Mouse (Mus musculus) liver, adult 2 months (tissue): ENCODE data around the gene Ascc2.

ENCODE experiments used
- CTCF ChIP-seq: fragments of 200-500 bp; IDR thresholded peaks from 2 replicates; pipeline ENCODE4 v1.5.1; 2011; ENCODE audit warnings: low read depth, low read length, control low read depth
- POLR2A ChIP-seq: fragments of 200-500 bp; IDR thresholded peaks from 2 replicates; pipeline ENCODE4 v1.6.1; 2011; ENCODE audit warnings: low read length, control low read depth; ENCODE audit not compliant: insufficient read depth; ENCODE audit errors: extremely low read depth

DNA sequence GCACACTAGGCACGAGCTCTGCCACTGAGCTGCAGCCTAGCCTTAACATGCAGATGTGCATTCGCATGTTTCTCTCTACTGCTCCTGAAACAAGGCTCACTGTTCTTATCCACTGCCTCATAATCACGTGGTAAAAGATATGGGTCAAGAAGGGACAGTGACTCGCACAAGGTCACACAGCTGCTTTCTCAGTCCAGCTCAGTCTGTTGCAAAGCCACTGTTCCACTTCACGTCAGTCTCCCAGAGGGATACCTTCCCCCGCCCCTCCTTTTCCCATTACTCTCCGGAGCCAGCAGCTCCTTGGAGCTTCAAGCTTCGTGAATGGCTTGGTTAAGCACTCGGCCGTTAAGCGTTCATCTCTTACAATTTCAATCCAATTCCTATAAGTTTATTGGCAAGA, 82.8 kb downstream of the Ascc2 start:
- TF ChIP-seq POLR2A (no peak), CTCF (no peak)
